Mouse (Mus musculus) neural tube, embryonic 14.5 days (tissue): ENCODE results near the gene Mto1. TPM values are rescaled to one million over a fixed set of nuclear protein-coding genes. Genes with fewer than 3 reads are reported as not detected.

Experiments
- ATAC-seq: fragments of 200-750 bp; cut with Nextera tagmentation; 2 replicates; pipeline ENCODE4 v1.8.0; 2017; ENCODE audit warnings: low read depth, mild to moderate bottlenecking, moderate TSS enrichment, moderate library complexity
- H3K27ac ChIP-seq: fragments of 300-500 bp; sonication (generic); 2 replicates; pipeline ENCODE4 v1.5.1; 2014; ENCODE audit warnings: low read depth, mild to moderate bottlenecking, control low read depth, low read length, moderate library complexity, mixed read lengths
- H3K27me3 ChIP-seq: fragments of 300-500 bp; sonication (generic); 2 replicates; pipeline ENCODE4 v1.6.1; 2014; ENCODE audit warnings: low read length; ENCODE audit not compliant: control insufficient read depth, insufficient read depth
- H3K36me3 ChIP-seq: fragments of 300-500 bp; sonication (generic); 2 replicates; pipeline ENCODE4 v1.6.1; 2014; ENCODE audit warnings: low read length, mixed read lengths; ENCODE audit not compliant: control insufficient read depth, insufficient read depth
- H3K4me1 ChIP-seq: fragments of 300-500 bp; sonication (generic); 2 replicates; pipeline ENCODE4 v1.6.1; 2014; ENCODE audit warnings: low read length; ENCODE audit not compliant: control insufficient read depth, insufficient read depth
- H3K4me2 ChIP-seq: fragments of 300-500 bp; sonication (generic); 2 replicates; pipeline ENCODE4 v1.6.1; 2014; ENCODE audit warnings: mild to moderate bottlenecking, low read depth, low read length, control low read depth
- H3K4me3 ChIP-seq: fragments of 300-500 bp; sonication (generic); 2 replicates; pipeline ENCODE4 v1.5.1; 2014; ENCODE audit warnings: low read depth, low read length, control low read depth, mixed read lengths
- H3K9ac ChIP-seq: fragments of 300-500 bp; sonication (generic); replicated peaks from 2 replicates; pipeline ENCODE4 v1.6.1; 2014; ENCODE audit warnings: low read depth, mild to moderate bottlenecking, control low read depth, low read length, mixed read lengths
- H3K9me3 ChIP-seq: fragments of 300-500 bp; sonication (generic); 2 replicates; pipeline ENCODE4 v1.6.1; 2016; ENCODE audit warnings: low read length; ENCODE audit not compliant: control insufficient read depth
- WGBS: fragments of 180-500 bp; shearing (Covaris S2); extraction: QIAGEN DNeasy Blood & Tissue Kit; methylation state at CpG from one replicate; pipeline ENCODE4 v1.1.7; 2014; 5-methylcytosine and 5-hydroxymethylcytosine counted together
- polyA plus RNA-seq: library from polyadenylated mRNA; unstranded; fragments of >200 nt; fragmentation: Nextera tagmentation; extraction: Ambion mirVana; gene quantifications from 2 replicates; pipeline ENCODE4 v1.2.1, GENCODE M21; 2014

Mto1 gene
- 32.0 and 34.6 TPM in 2 replicates for polyA plus RNA-seq

- Histone ChIP-seq H3K4me3 (peak within 1 kb of the TSS; percentile 100), H3K27me3 (peaks cover 16% of the 10 kb centered on the region), H3K27ac (peak within 1 kb of the TSS; percentile 93), H3K9ac (peak within 1 kb of the TSS; percentile 91), H3K4me1 (peaks cover 10% of the 10 kb centered on the region; the same call in 1 of the 2 replicates), H3K36me3 (peaks cover 16% of the 10 kb centered on the region), H3K9me3 (no peaks in the 10 kb centered on the region), H3K4me2 (peak within 1 kb of the TSS; percentile 69)
- WGBS: under 1% methylated on average over 96 of the region's 96 CpGs
- ATAC-seq: peak; percentile 92
Measured at GRCm38 (mm10) chr9:78447973-78448873, at the start of gene Mto1, which contains the start of gene Gm17324. TSS of gene Mto1 (plus strand) at chr9:78448208. TSS of gene Gm17324 (minus strand) at chr9:78448786.

- Histone ChIP-seq H3K27ac (no peak overlapping the region), H3K4me1 (no peaks in the 10 kb centered on the region), H3K27me3 (peaks cover 9% of the 10 kb centered on the region), H3K36me3 (no peaks in the 10 kb centered on the region), H3K4me2 (no peak overlapping the region), H3K9ac (no peak overlapping the region), H3K9me3 (no peaks in the 10 kb centered on the region), H3K4me3 (no peak overlapping the region)
- ATAC-seq: no peak
- 88% methylated on average over 5 of the region's 5 CpGs for WGBS
Measured at GRCm38 (mm10) chr9:78400570-78400969, 47.4 kb upstream of the Mto1 start.

- ATAC-seq: no peak
- Histone ChIP-seq H3K4me2 (no peak overlapping the region), H3K4me3 (no peak overlapping the region), H3K27ac (no peak overlapping the region), H3K36me3 (no peaks in the 10 kb centered on the region), H3K4me1 (no peaks in the 10 kb centered on the region), H3K9me3 (no peaks in the 10 kb centered on the region), H3K9ac (no peak overlapping the region), H3K27me3 (peaks cover 4% of the 10 kb centered on the region)
- 93% methylated on average over 7 of the region's 7 CpGs for WGBS
Measured at GRCm38 (mm10) chr9:78401596-78401995, 46.4 kb upstream of the Mto1 start.

GRCm38 (mm10) chr9:78427362-78427781 is 20.6 kb upstream of the Mto1 start:
- no peaks in the 10 kb centered on the region for H3K36me3 ChIP-seq
- 29% methylated on average over 24 of the region's 27 CpGs for WGBS
- H3K9me3 ChIP-seq: no peaks in the 10 kb centered on the region
- H3K9ac ChIP-seq: 0 out of 2 replicates have a peak overlapping the region, but pooled peaks have one; percentile 32
- no peaks in the 10 kb centered on the region for H3K27me3 ChIP-seq
- ATAC-seq: peak; percentile 46; the same call in 1 of the 2 replicates
- H3K4me3 ChIP-seq: peak overlapping the region; percentile 28
- H3K4me2 ChIP-seq: peak overlapping the region; percentile 46
- no peaks in the 10 kb centered on the region for H3K4me1 ChIP-seq
- no peak overlapping the region for H3K27ac ChIP-seq

- no peaks in the 10 kb centered on the region for H3K4me1 ChIP-seq
- no peak overlapping the region for H3K4me3 ChIP-seq
- H3K9me3 ChIP-seq: no peaks in the 10 kb centered on the region
- H3K4me2 ChIP-seq: no peak overlapping the region
- no peaks in the 10 kb centered on the region for H3K27me3 ChIP-seq
- H3K9ac ChIP-seq: no peak overlapping the region
- no peak for ATAC-seq
- H3K27ac ChIP-seq: no peak overlapping the region
- 95% methylated on average over 6 of the region's 6 CpGs for WGBS
- H3K36me3 ChIP-seq: no peaks in the 10 kb centered on the region
Measured at GRCm38 (mm10) chr9:78428185-78428584, 19.8 kb upstream of the Mto1 start.

GRCm38 (mm10) chr9:78428870-78429432 is 19.1 kb upstream of the Mto1 start:
- no peak overlapping the region for H3K4me3 ChIP-seq
- no peak overlapping the region for H3K9ac ChIP-seq
- H3K4me1 ChIP-seq: no peaks in the 10 kb centered on the region
- H3K27ac ChIP-seq: no peak overlapping the region
- 85% methylated on average over 4 of the region's 4 CpGs for WGBS
- no peaks in the 10 kb centered on the region for H3K36me3 ChIP-seq
- no peaks in the 10 kb centered on the region for H3K27me3 ChIP-seq
- H3K4me2 ChIP-seq: no peak overlapping the region
- no peaks in the 10 kb centered on the region for H3K9me3 ChIP-seq
- no peak for ATAC-seq

- Histone ChIP-seq H3K9ac (no peak overlapping the region), H3K9me3 (no peaks in the 10 kb centered on the region), H3K4me2 (no peak overlapping the region), H3K4me1 (no peaks in the 10 kb centered on the region), H3K4me3 (no peak overlapping the region), H3K27me3 (no peaks in the 10 kb centered on the region), H3K36me3 (no peaks in the 10 kb centered on the region), H3K27ac (no peak overlapping the region)
- WGBS: 59% methylated on average over 2 of the region's 2 CpGs
- no peak for ATAC-seq
Measured at GRCm38 (mm10) chr9:78429551-78429950, 18.5 kb upstream of the Mto1 start.

GRCm38 (mm10) chr9:78430486-78430885 is 17.5 kb upstream of the Mto1 start:
- WGBS: 73% methylated on average over 6 of the region's 6 CpGs
- Histone ChIP-seq H3K9me3 (no peaks in the 10 kb centered on the region), H3K27me3 (no peaks in the 10 kb centered on the region), H3K4me1 (no peaks in the 10 kb centered on the region), H3K4me3 (no peak overlapping the region), H3K36me3 (no peaks in the 10 kb centered on the region), H3K4me2 (no peak overlapping the region), H3K9ac (no peak overlapping the region), H3K27ac (no peak overlapping the region)
- ATAC-seq: no peak

GRCm38 (mm10) chr9:78432471-78432870 is 15.5 kb upstream of the Mto1 start:
- H3K4me1 ChIP-seq: no peaks in the 10 kb centered on the region
- no peaks in the 10 kb centered on the region for H3K36me3 ChIP-seq
- no peak overlapping the region for H3K4me3 ChIP-seq
- no peak for ATAC-seq
- 89% methylated on average over 5 of the region's 5 CpGs for WGBS
- H3K9me3 ChIP-seq: no peaks in the 10 kb centered on the region
- no peaks in the 10 kb centered on the region for H3K27me3 ChIP-seq
- H3K4me2 ChIP-seq: no peak overlapping the region
- H3K9ac ChIP-seq: no peak overlapping the region
- H3K27ac ChIP-seq: no peak overlapping the region
